Mouse (Mus musculus) intestine, postnatal 0 days (tissue): ENCODE results near the gene Slc30a2. TPM values are rescaled to one million over a fixed set of nuclear protein-coding genes. Genes with fewer than 3 reads are reported as not detected.
A peak's percentile ranks its signal among the peaks of the same experiment; 100 is the strongest.

Experiments
- ATAC-seq: fragments of 200-750 bp; cut with Nextera tagmentation; 2 replicates; pipeline ENCODE4 v1.8.0; 2017; ENCODE audit warnings: mild to moderate bottlenecking, moderate TSS enrichment, moderate library complexity
- H3K27ac ChIP-seq: fragments of 300-500 bp; sonication (generic); 2 replicates; pipeline ENCODE4 v1.5.1; 2014; ENCODE audit warnings: mild to moderate bottlenecking, low read depth, low read length, moderate library complexity
- H3K27me3 ChIP-seq: fragments of 300-500 bp; sonication (generic); replicated peaks from 2 replicates; pipeline ENCODE4 v1.6.1; 2014; ENCODE audit warnings: low read length, mixed read lengths; ENCODE audit not compliant: control insufficient read depth, insufficient read depth
- H3K36me3 ChIP-seq: fragments of 300-500 bp; sonication (generic); 2 replicates; pipeline ENCODE4 v1.6.1; 2014; ENCODE audit warnings: mild to moderate bottlenecking, moderate library complexity; ENCODE audit not compliant: control insufficient read depth, insufficient read depth
- H3K4me1 ChIP-seq: fragments of 300-500 bp; sonication (generic); replicated peaks from 2 replicates; pipeline ENCODE4 v1.6.1; 2014; ENCODE audit warnings: antibody characterized with exemption, low read length, mixed read lengths; ENCODE audit not compliant: control insufficient read depth, insufficient read depth
- H3K4me2 ChIP-seq: fragments of 300-500 bp; sonication (generic); replicated peaks from 2 replicates; pipeline ENCODE4 v1.6.1; 2014; ENCODE audit warnings: low read depth, mild to moderate bottlenecking, moderate library complexity
- H3K4me3 ChIP-seq: fragments of 300-500 bp; sonication (generic); 2 replicates; pipeline ENCODE4 v1.5.1; 2014; ENCODE audit warnings: low read depth, low read length
- H3K9ac ChIP-seq: fragments of 300-500 bp; sonication (generic); 2 replicates; pipeline ENCODE4 v1.6.1; 2014; ENCODE audit warnings: mild to moderate bottlenecking, low read depth, low read length
- H3K9me3 ChIP-seq: fragments of 300-500 bp; sonication (generic); 2 replicates; pipeline ENCODE4 v1.6.1; 2016; ENCODE audit warnings: mixed run types; ENCODE audit not compliant: control insufficient read depth
- CTCF ChIP-seq: sonication (generic); IDR thresholded peaks from 2 replicates; pipeline ENCODE4 v1.5.1; 2016; ENCODE audit warnings: low read depth, mild to moderate bottlenecking, control low read depth, antibody characterized with exemption, moderate library complexity
- WGBS: fragments of 180-500 bp; shearing (Covaris S2); extraction: QIAGEN DNeasy Blood & Tissue Kit; methylation state at CpG from one replicate; pipeline ENCODE4 v1.1.7; 2014; 5-methylcytosine and 5-hydroxymethylcytosine counted together
- polyA plus RNA-seq: library from polyadenylated mRNA; unstranded; fragments of >200 nt; fragmentation: Nextera tagmentation; extraction: Ambion mirVana; gene quantifications from 2 replicates; pipeline ENCODE4 v1.2.1, GENCODE M21; 2015

Gene Slc30a2
- polyA plus RNA-seq, 1 experiment from 2014 or later = 39.1 TPM

DNA sequence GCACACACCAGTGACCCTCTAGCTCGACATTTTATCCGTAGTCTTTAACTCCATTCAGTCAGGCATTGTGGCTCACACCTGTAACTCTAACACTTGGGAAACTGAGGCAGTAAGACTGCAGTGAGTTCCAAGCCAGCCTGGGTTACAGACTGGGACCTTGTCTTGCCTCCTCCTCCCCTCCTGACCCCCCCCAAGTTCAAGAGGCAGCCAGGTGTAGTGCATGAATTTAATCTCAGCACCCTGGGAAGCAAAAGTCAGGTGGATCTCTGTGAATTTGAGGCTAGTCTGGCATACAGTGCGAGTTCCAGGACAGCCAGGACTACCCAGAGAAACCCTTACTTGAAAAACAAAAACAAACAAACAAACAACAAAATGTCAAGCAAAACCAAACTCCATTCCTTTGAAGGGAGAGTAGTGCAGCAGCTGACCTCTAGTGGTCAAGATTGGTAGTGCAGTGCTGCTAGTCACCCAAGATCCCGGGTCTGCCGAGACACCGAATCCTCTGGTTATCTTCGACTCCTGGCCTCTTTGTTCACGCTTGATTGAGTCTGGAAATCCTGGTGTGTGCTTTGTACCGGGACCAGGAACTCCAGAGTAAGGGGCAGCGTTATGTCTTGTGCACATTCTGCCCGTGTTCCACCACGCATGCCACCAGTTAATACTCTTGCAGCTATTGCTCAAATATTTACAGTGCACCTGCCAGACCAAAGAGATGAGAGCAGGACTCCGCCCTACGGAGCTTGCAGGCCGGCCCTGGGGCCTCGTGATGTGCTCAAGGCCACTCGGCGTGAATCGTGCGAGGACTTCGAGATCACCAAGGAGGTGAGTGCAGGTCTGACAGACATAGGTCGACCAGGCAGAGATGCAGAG lies 13.8 kb downstream of the Slc30a2 start:
- peak; percentile 97 for TF ChIP-seq CTCF

GRCm38 (mm10) chr4:134357461-134357771 lies 14.4 kb downstream of the Slc30a2 start:
- Histone ChIP-seq H3K4me3 (peak overlapping the region; percentile 14), H3K9ac (peak overlapping the region; percentile 23), H3K36me3 (peaks cover under 1% of the 10 kb centered on the region; the same call in 1 of the 2 replicates), H3K27ac (peak overlapping the region; percentile 93), H3K4me1 (peaks cover 6% of the 10 kb centered on the region; the same call in 1 of the 2 replicates), H3K27me3 (no peaks in the 10 kb centered on the region), H3K9me3 (no peaks in the 10 kb centered on the region), H3K4me2 (peak overlapping the region; percentile 66)
- ATAC-seq = peak; percentile 60
- 15% methylated on average over 17 of the region's 17 CpGs for WGBS
- TF ChIP-seq CTCF = no peak

More for the DNA sequence above, 13.8 kb downstream of the Slc30a2 start:
- peak overlapping the region; percentile 26; the same call in 1 of the 2 replicates for H3K9ac ChIP-seq
- peaks cover 8% of the 10 kb centered on the region; the same call in 1 of the 2 replicates for H3K4me1 ChIP-seq
- H3K36me3 ChIP-seq = peaks cover 6% of the 10 kb centered on the region; the same call in 1 of the 2 replicates
- 10% methylated on average over 22 of the region's 22 CpGs for WGBS
- peak overlapping the region; percentile 93 for H3K27ac ChIP-seq
- no peaks in the 10 kb centered on the region for H3K9me3 ChIP-seq
- peak overlapping the region; percentile 66 for H3K4me2 ChIP-seq
- peak; percentile 36 for ATAC-seq
- no peaks in the 10 kb centered on the region for H3K27me3 ChIP-seq
- peak overlapping the region; percentile 14; the same call in 1 of the 2 replicates for H3K4me3 ChIP-seq

- H3K27ac ChIP-seq = no peak overlapping the region
- H3K27me3 ChIP-seq = no peaks in the 10 kb centered on the region
- H3K4me1 ChIP-seq = peaks cover 6% of the 10 kb centered on the region; the same call in 1 of the 2 replicates
- no peak for TF ChIP-seq CTCF
- no peak for ATAC-seq
- H3K9ac ChIP-seq = no peak overlapping the region
- 73% methylated on average over 6 of the region's 6 CpGs for WGBS
- H3K36me3 ChIP-seq = no peaks in the 10 kb centered on the region; the same call in 1 of the 2 replicates
- no peaks in the 10 kb centered on the region for H3K9me3 ChIP-seq
- H3K4me2 ChIP-seq = 0 out of 2 replicates have a peak overlapping the region, but pooled peaks have one; percentile 66
- H3K4me3 ChIP-seq = no peak overlapping the region
These were observed 16.7 kb downstream of the Slc30a2 start for GRCm38 (mm10) chr4:134359649-134360048.

GRCm38 (mm10) chr4:134361215-134361614 lies 18.2 kb downstream of the Slc30a2 start:
- H3K27ac ChIP-seq = peak overlapping the region; percentile 72
- peak; percentile 65 for ATAC-seq
- 22% methylated on average over 5 of the region's 5 CpGs for WGBS

GRCm38 (mm10) chr4:134362124-134362523 lies 19.1 kb downstream of the Slc30a2 start:
- no peak for TF ChIP-seq CTCF
- WGBS = 67% methylated on average over 9 of the region's 9 CpGs
- Histone ChIP-seq H3K4me2 (peak overlapping the region; percentile 30; the same call in 1 of the 2 replicates), H3K4me1 (no peaks in the 10 kb centered on the region; the same call in 1 of the 2 replicates), H3K36me3 (no peaks in the 10 kb centered on the region; the same call in 1 of the 2 replicates), H3K9me3 (no peaks in the 10 kb centered on the region), H3K9ac (no peak overlapping the region), H3K27ac (peak overlapping the region; percentile 72; the same call in 1 of the 2 replicates), H3K4me3 (no peak overlapping the region), H3K27me3 (no peaks in the 10 kb centered on the region)
- no peak for ATAC-seq

More at GRCm38 (mm10) chr4:134361215-134361614, 18.2 kb downstream of the Slc30a2 start:
- Histone ChIP-seq H3K36me3 (no peaks in the 10 kb centered on the region; the same call in 1 of the 2 replicates), H3K27me3 (no peaks in the 10 kb centered on the region), H3K9me3 (no peaks in the 10 kb centered on the region), H3K9ac (no peak overlapping the region), H3K4me1 (no peaks in the 10 kb centered on the region; the same call in 1 of the 2 replicates), H3K4me2 (no peak overlapping the region), H3K4me3 (no peak overlapping the region)
- TF ChIP-seq CTCF = no peak

GRCm38 (mm10) chr4:134362586-134362985 lies 19.6 kb downstream of the Slc30a2 start:
- Histone ChIP-seq H3K27ac (peak overlapping the region; percentile 72; the same call in 1 of the 2 replicates), H3K27me3 (no peaks in the 10 kb centered on the region), H3K9ac (no peak overlapping the region), H3K4me2 (peak overlapping the region; percentile 30; the same call in 1 of the 2 replicates), H3K4me3 (no peak overlapping the region), H3K36me3 (no peaks in the 10 kb centered on the region; the same call in 1 of the 2 replicates), H3K4me1 (no peaks in the 10 kb centered on the region; the same call in 1 of the 2 replicates), H3K9me3 (no peaks in the 10 kb centered on the region)
- no peak for TF ChIP-seq CTCF
- ATAC-seq = no peak
- 44% methylated on average over 9 of the region's 9 CpGs for WGBS
